Mouse (Mus musculus) spleen, adult 18-20 months (tissue): ENCODE data around the gene Vsx1.

Experiments
- DNase-seq, 2 experiments: peaks; one replicate each; pipeline ENCODE4 v3.0.0; 2022; ENCODE audit warnings: mixed read lengths in 2 of 2

The Vsx1 gene

DNA sequence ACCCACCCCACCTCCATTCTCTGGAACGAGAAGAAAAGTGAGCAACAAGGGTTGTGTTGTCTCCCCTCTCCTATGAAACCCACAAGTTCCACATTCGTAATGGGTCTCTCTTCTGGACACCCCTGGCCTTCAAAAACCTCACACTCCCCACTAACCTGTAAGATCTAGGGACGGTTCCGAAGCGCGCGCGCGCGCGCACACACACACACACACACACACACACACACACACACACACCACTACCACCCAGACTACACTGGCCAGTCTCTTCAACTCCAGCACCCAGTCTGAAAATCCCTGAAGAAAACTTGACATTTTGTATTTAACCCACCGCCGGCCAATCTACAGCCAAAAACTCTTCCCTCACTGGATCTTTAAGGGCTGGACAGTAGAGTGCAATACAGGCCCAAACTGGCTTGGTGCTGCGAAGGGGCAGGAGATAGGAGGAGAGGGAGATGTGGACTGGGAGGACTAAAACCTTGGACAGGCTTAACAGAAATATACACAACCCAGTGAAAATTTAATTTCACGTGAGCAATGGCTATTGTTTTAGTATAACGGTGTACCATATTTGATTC is at the start of gene Vsx1:
Gene Vsx1 (minus strand): TSS at position 138 of the 578 bp plus-strand sequence.
- DNase-seq, result no peak

DNA sequence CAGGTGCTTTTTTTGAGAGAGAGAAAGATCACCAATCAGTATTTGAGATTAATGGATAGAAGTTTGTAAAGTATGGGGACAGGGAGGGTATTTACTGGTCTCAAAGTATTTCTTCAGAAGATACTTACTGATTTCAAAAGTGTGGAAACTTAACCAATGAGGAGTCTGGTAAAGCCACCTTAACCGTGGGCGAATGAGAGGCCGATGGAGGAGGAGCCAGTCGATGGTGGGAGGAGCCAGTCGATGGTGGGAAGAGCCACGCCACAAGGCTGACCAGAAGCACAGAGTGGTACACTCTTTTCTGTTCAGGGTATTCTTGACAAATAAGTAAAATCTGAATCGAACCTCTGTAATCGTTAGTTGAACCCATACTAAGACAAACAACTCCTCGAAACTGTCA is 48.7 kb upstream of the Vsx1 start:
- DNase-seq, result no peak

DNA sequence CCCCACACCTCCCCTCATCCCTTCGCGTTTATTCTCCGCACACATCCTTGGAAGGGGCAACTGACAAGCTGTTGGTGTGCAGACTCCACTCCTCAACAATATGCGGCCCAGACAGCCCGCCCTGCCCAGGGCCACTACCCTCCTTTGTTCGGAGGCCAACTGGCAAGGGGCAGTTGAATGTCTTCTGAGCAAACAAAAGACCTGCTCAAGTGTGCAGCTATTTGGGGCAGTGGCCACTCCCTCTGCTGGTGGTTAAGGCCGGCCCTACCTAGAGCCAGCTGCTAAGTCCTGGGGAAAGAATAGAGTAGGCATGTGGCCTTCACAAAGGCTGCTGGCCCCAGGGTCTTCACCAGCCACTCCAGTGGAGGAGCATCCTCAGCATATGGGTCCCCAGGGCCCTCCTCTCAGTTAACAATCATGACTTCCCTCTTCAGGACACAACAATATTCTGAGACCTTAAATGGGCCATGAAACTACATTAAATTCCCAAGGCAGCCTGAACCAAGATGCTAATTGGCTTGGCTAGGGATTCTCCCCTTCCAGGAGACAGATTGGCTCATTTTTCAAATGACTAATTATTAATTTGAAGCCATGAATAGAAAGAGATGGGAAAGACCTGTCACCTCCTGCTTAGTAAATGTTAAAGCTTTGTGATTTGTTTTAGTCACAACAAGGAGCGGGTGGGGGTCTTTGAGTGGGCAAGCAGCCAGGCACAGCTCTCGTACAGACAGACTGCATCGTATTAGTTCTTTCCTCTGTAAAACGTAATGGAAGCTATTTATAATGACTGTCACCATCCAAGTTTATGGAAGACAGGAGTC is 46.8 kb upstream of the Vsx1 start:
- no peak for DNase-seq

DNA sequence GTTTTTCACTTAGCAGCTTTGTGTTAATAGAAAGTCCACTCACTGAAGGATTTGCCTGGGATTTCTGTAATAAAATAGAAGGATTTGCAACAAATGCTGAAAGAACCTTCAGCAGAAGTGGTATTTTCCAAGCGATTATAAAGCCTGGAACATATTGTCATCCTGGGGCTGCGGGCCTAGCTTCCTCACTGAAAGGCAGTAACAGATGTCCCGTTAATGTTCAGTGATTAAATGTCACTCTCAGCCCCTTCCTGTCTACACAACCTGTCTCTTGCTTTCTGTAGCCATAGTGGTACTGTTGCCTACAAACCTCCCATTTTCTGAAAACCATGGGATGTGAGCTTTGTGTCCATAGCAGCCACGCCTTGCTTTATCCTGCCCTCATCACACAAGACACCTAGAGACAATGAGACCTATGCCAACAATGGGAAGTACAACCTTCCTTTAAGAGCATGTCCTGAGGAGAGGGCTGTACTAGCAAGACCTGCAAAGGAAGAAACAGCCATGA is 23.1 kb upstream of the Vsx1 start:
- DNase-seq, result no peak

DNA sequence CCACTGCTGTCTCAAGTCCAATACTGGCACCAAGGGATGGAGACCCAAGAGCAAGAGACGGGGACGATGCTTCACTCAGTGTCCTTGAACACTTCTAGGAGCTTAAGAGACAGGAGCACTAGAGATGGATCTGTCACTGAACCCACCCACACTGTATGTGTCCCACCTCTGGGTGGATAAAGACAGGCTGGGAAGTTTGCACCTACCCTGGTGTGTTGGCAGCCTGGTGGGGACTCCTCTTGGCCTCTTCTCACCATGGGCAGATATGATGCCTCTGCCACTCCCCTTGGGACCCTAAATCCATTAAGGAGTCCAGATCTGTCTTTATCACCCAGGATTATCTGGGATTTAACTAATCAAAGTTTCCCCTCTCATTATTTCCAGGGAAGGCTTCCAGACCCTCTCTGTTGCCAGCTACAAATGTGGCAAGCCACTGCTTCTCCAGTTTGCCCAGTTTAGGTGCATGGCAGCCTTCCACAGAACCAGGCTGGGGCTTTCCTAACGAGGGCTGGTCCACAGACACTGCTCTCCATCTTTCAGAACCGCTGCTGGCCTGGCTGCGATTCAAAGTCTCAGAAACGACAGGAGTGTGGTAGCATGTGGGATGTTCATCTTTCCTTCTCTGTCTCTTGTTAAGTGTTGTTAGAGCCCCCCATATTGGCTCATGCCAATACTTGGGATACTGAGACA is 2.5 kb upstream of the Vsx1 start:
- DNase-seq, result no peak

DNA sequence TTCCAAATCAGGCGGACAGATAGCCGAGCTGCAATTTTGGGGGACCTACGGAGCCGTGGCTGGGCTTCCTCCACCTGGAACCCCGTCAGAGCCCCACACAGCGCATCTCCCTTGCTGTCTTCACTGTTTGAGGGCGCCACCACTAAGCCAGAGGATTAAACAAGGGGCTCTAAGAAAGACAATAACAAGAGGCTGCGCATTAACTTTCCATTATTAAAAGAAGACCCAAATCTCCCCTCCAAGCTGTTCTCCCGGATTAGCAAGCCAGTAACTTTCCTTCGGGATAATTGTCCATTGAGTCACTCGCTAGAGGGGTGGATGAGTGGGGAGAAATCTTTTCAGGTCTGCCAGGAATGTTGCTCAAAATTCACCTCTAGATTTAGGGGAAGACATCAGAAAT is 1.1 kb upstream of the Vsx1 start:
- no peak for DNase-seq

DNA sequence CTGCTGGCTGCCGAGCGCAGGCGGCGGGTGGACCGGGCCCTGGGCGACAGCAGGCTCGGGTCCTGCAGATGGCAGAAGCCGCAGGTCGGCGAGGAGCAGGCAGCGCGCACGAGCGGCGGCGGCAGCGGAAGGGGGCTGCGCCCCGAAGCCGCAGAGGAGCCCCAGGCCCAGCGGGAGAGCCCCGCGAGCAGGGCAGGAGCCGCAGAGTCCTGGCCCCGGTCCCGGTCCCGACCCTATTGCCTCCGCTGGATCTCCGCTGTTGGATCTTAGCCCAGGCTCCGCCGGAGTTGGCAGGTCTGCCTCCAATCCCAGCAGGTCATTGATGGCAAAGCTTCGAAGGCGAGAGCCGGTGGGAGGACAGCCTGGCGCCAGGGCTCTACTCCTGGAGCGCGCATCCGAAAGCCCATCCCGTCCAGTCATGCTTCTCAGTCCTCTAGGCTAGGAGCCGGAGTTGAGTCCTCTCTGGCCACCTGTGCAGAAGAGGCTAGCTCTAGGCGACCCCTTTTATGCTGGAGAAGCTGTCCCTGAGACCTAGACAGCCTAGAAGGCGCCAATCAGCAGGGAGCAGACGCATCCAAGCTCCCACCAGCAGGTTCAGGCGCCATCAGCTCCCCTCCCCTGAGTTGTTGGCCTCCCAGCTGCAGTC is 496 bp downstream of the Vsx1 start:
- no peak for DNase-seq

DNA sequence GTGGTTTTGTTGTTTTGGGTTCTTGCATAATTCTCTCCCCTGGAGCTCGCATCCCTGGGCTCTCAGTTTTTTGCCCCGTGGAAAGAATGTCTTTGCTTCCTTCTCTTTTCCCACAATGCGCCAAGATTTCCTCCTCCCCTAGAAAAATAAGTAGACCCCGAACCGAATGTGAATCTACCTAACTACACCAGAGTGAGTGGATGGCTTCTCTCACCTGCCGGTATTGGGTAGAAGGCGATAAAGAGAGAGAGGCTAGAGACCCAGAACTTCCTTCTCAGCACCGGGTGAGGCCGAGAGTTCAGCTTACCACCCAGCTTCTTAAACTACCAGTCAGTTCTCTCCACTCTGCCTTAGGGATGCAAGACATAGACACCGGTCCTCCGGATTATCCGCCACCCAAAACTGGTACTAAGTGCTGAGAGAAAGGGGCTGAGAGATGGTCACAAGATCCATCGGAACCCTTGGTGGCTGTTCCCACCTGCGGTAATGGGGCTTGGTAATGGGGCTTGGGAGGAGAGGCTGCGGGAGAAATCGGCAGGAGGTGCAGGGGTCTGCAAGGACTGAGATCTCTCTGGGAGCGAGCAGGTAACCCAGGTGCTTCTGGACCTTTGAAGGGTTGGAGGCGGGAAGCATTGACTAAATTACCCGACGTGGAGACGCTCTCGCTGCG is 1.2 kb downstream of the Vsx1 start:
- no peak for DNase-seq

DNA sequence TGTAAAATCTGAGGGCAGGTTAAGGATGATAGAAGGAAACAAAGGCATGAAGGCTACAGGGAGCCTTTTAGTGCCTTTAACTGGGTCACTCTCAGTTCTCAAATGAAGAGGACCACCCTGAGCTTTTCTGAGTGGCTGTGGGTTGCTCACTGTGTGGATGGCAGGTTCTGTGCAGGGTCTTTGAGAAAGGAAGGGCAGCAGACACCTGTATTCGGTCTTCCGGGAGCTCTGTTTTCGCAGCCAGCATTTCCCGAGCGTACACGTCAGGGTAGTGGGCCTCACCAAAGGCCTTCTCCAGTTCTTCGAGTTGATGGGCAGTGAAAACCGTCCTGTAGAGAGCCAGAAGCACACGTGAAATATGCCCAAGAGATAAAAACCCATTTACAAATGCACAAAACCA is 3.8 kb downstream of the Vsx1 start:
- DNase-seq, result no peak

DNA sequence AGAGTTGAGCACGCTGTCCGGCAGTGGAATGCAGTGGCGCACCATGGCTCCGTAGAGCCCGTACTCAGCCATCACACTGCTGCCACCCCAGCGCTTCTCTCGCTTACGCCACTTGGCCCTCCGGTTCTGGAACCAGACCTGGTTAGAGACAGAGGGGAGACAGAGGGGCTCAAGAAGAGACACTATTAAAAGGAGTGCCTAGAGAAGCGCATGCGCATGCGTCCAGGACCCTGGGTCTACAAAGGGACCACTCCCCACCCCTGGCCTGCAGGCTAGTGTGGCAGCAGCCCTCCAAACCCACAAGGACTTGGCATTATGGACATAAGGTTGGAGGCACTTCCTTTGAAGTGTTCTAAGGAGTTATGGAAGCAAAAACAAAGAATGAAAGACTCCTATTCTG is 4.7 kb downstream of the Vsx1 start:
- DNase-seq, result no peak

DNA sequence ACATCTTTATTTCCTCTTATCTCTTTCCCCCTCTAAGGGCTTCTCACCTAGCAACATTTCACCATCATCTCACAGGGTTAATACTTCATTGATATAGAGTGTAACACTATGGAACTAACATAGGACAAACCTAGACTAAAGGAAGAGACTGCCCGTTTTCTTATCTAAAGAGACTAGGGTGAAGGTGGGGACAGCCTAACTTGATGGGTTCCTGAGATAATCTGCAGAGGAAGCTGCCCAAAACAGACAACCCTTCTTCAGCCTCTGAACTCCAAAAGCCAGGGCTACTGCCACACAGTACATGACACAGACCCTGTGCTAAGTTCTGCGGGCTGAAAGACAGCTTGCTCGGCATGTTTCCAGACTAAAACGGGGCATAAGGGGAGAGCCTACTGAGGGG is 7.6 kb downstream of the Vsx1 start:
- DNase-seq, result no peak

DNA sequence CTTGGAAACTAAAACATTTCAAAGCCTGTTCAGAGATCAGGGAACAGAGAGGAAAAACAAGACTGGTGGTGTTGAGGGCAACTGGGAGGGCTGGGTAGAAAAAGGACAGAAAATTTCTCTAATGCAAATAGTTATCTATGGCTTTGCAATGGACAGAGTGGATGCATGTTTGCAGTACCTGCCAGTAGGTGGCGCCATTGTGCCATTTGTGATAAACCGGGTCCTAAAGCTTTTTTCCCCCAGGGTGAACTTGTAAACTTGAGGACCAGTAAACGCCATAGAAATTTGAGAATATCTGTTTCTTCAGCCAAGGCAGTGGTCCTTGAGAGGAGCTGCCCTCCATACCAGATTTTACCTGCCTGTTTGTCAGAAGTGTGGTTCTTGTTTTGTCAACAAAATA is 10.8 kb downstream of the Vsx1 start:
- DNase-seq, result peak; percentile 48 to 73

DNA sequence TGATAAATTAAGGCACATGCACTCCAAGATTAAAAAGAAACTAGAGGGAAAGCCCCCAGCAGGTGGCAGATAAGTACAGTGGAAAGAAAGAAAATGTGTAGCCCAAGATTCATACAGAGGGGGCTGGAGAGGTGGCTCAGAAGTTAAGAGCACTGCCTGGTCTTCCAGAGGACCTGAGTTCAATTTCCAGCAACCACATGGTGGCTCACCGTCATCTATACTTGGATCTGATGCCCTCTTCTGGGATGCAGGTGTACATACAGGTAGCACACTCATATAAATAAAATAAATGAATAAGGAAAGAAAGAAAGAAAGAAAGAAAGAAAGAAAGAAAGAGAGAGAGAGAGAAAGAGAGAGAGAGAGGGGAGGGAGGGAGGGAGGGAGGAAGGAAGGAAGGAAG is 13.6 kb downstream of the Vsx1 start:
- DNase-seq, result no peak

DNA sequence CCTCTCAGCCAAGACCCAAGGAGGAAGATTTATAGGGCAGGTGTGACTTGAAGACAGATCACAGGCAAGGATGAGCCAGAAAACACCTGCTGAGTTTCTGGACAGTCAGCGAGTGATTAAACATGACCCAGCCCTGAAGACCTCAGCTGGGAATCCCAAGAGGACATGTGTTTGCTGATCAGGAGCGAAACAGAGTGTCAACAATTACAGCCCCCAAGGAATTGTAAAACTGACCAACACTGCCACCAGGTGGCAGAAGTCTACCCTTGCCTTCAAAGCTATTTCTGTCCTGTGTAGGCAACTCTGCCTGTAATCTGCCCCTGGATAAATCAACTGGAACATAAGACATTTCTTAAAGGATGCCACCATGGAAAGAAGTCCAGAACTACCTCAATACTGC is 14.3 kb downstream of the Vsx1 start:
- peak; percentile 50 to 68 for DNase-seq

DNA sequence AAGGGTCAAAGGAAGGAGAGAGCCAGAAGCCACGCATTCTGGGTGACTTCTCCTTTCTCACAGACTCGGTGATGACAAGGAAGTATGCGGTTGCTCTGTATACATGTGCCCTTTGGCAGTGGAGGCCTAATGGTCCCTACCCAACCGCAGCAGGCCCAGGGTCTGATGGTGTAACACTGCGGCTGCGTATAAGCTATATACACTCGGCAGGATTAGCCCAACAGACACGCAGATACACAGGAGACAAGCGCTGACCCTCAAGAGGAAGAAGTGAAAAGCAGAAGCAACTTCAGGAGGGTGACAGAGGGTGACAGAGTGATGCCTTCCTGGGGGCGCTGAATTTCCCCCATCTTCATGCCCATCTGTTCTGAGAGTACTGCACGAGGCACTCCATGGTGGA is 15.2 kb downstream of the Vsx1 start:
- peak; percentile 52 to 62 for DNase-seq

DNA sequence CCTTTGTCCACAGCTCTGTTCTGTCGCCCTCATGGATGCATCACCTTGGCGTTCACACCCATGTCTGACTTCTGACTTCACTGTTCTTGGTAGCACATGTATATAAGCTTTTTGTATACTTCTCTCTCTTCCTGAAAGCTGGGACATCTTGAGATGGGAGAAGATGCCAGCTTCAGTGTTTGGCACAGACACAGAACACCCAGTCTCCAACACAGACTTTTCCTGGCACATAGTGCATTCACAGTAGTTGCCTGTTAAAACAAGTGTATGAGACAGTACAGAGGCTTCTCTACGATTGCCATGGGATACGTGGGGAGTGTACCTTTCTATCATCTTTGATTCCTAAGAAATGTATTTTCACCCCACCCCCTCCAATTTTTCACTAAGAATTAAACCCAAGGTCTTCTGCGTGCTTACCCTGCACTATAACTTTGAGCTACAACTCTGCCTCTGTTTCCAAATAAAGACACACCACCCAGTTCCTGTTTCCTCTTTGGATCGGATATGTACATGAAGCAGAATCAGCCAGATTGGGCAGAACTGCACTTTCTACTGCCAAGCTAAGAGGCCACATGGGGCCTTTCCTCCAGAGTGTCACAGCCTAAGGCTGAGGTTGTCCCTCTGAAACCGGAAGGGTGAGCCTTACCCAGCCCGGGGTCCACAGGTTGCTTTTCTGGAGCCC is 17.4 kb downstream of the Vsx1 start:
- DNase-seq, result no peak

DNA sequence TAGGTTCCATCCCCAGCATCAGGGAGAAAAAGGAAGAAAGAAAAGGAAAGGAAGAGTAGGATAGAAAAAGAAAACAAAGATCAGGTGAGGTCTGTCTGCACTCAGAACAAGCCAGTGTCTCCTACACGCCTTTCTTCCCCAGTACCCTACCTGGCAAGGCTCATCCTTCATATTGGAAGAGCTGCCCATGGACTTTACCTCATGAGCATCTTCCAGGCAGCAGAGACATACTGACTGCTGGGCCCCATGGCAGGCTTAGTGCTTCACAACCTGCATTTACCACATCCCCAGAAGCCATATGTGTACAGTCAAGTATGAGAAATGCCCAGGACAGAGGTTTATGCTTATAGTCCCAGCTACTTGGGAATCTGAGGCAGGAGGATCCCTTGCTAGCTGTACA is 18.2 kb downstream of the Vsx1 start:
- DNase-seq, result no peak

DNA sequence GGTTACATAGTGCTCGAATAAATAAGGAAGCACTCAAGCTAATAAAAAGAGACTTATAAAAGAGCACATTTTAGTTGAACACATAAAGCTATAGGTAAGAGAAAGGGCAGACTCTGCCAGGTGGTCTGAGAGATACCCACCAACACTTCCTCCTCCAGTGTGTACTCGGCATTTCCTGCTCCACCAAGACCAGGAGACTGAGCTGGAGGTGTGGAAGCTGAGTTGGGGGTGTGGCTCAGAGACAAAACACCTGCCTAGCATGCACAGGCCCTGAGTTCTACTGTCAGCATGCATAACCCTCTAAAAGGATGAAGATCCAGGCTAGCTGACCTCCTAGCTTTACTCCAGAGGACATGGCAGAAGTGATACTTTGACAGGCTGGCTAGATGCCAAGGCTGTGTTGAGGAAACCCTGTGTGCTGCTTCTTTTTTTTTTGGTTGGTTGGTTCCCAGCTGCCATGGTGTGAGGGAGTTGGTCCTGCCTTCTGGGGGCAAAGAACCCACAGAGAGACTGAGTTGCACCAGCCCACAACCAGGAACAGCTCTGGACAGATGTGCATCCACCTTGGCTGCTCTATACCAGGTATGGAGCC is 19.6 kb downstream of the Vsx1 start:
- DNase-seq, result peak; percentile 45 to 65

DNA sequence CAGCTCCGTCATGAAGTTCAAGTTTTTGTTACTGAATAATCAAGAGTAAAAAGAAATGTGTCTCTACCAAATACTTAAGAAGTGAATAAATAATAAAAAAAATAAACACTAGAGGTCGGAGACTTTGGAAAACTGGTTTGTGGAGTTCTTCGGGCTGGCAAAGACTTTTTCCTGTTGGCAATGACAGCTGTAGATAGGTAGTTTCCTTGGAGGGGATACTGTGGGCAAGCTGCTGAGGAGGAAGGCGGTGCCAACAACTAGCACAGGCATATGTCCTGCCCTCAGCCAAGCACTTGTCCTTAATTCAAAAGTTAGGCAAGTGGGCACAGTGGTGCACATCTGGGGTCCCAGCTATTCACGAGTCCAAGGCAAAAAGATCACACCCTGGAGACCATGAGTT is 20.2 kb downstream of the Vsx1 start:
- no peak for DNase-seq

DNA sequence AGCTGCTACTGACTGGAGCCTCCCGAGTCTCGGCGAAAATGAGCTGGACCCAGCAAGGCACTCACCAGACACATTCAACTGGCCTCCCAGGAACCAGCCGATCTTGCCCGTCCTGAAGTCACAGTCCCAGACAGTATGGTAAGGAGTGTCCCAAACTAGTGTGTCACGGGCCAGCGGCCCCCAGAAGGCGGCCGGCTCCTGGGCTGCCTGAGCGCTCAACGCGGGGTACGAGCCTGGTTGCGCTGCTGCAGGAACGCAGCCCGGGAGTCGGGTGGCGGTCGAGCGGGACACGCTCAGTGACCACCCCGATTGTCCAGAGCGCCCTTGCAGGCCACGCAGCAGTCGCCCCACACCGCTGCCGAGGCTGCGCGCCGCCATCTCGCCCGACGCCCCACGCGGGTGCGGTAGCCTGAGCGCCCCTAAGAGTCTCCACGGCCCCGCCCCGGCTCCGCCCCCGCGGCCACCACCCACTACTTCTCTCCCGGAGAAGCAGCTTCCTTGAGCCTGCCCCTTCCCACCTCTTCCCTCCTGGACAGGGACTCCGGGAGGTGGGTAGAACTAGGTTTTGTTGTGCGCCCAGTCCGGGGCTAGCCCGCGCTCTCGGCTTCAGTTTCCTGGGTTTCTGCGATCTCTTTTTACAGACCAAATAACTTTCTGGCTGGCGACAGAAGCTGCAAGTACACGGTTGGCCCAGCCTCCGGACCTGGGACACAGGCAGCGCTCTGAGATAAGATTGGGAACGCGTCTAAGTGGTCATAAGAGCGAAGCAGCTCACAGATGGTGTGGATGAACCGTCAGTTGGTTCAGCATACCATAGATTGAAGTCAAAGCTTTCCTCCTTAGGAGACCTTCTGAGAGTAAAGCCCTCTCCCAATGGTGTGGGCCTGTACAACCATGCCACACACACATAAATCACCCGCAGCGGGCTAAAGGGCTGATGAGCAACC is 21.1 kb downstream of the Vsx1 start, which contains the start of gene Acss1:
Gene Acss1 (minus strand): TSS at position 681 of the 947 bp plus-strand sequence.
- peak; percentile 67 to 86 for DNase-seq
